Mouse (Mus musculus) intestine, embryonic 14.5 days (tissue): ENCODE data around the gene B3galt1. TPM values are rescaled to one million over a fixed set of nuclear protein-coding genes. Genes with fewer than 3 reads are reported as not detected.

Source experiments
- ATAC-seq: fragments of 200-750 bp; cut with Nextera tagmentation; replicated peaks from 2 replicates; pipeline ENCODE4 v1.8.0; 2017; ENCODE audit warnings: low read depth, moderate number of reproducible peaks, moderate TSS enrichment, moderate library complexity; ENCODE audit not compliant: low FRiP score, low TSS enrichment
- DNase-seq: peaks from one replicate; pipeline ENCODE4 v3.0.0-alpha.2; 2018; ENCODE audit warnings: low spot score
- H3K27ac ChIP-seq: fragments of 300-500 bp; sonication (generic); 2 replicates; pipeline ENCODE4 v1.5.1; 2014; ENCODE audit warnings: low read depth, mild to moderate bottlenecking, control low read depth
- H3K27me3 ChIP-seq: fragments of 300-500 bp; sonication (generic); replicated peaks from 2 replicates; pipeline ENCODE4 v1.6.1; 2014; ENCODE audit warnings: low read length, control low read depth; ENCODE audit not compliant: control insufficient read depth, insufficient read depth
- H3K36me3 ChIP-seq: fragments of 300-500 bp; sonication (generic); 2 replicates; pipeline ENCODE4 v1.6.1; 2014; ENCODE audit warnings: low read length, control low read depth; ENCODE audit not compliant: control insufficient read depth, insufficient read depth
- H3K4me1 ChIP-seq: fragments of 300-500 bp; sonication (generic); replicated peaks from 2 replicates; pipeline ENCODE4 v1.6.1; 2014; ENCODE audit warnings: low read length, control low read depth, mixed read lengths; ENCODE audit not compliant: control insufficient read depth, insufficient read depth
- H3K4me2 ChIP-seq: fragments of 300-500 bp; sonication (generic); 2 replicates; pipeline ENCODE4 v1.6.1; 2014; ENCODE audit warnings: low read length
- H3K4me3 ChIP-seq: fragments of 300-500 bp; sonication (generic); 2 replicates; pipeline ENCODE4 v1.5.1; 2014; ENCODE audit warnings: low read depth, low read length, control low read depth, mixed read lengths
- H3K9ac ChIP-seq: fragments of 300-500 bp; sonication (generic); 2 replicates; pipeline ENCODE4 v1.6.1; 2014; ENCODE audit warnings: mild to moderate bottlenecking, low read length
- H3K9me3 ChIP-seq: fragments of 300-500 bp; sonication (generic); 2 replicates; pipeline ENCODE4 v1.6.1; 2016; ENCODE audit warnings: low read length, control low read depth; ENCODE audit not compliant: control insufficient read depth
- WGBS: fragments of 180-500 bp; shearing (Covaris S2); extraction: QIAGEN DNeasy Blood & Tissue Kit; methylation state at CpG from one replicate; pipeline ENCODE4 v1.1.7; 2014; 5-methylcytosine and 5-hydroxymethylcytosine counted together
- polyA plus RNA-seq: library from polyadenylated mRNA; unstranded; fragments of >200 nt; fragmentation: Nextera tagmentation; extraction: Ambion mirVana; gene quantifications from 2 replicates; pipeline ENCODE4 v1.2.1, GENCODE M21; 2014

Gene B3galt1
- polyA plus RNA-seq, 1 experiment from 2014 or later = 3.9 TPM

- Histone ChIP-seq H3K9ac (no peak overlapping the region), H3K36me3 (no peaks in the 10 kb centered on the region), H3K9me3 (no peaks in the 10 kb centered on the region), H3K4me2 (no peak overlapping the region), H3K4me3 (no peak overlapping the region), H3K27me3 (no peaks in the 10 kb centered on the region), H3K4me1 (no peaks in the 10 kb centered on the region), H3K27ac (no peak overlapping the region)
- ATAC-seq (no peak), DNase-seq (no peak)
- 85% methylated on average over 2 of the region's 2 CpGs for WGBS
These were observed 292.7 kb downstream of the B3galt1 start for GRCm38 (mm10) chr2:67858340-67858739.

GRCm38 (mm10) chr2:67859004-67859403 is 293.3 kb downstream of the B3galt1 start:
- DNase-seq = no peak
- Histone ChIP-seq H3K27ac (no peak overlapping the region), H3K9me3 (no peaks in the 10 kb centered on the region), H3K4me1 (no peaks in the 10 kb centered on the region), H3K36me3 (no peaks in the 10 kb centered on the region), H3K9ac (no peak overlapping the region), H3K4me3 (no peak overlapping the region), H3K27me3 (no peaks in the 10 kb centered on the region), H3K4me2 (no peak overlapping the region)
- WGBS = 91% methylated on average over 2 of the region's 2 CpGs
- ATAC-seq = no peak

DNA sequence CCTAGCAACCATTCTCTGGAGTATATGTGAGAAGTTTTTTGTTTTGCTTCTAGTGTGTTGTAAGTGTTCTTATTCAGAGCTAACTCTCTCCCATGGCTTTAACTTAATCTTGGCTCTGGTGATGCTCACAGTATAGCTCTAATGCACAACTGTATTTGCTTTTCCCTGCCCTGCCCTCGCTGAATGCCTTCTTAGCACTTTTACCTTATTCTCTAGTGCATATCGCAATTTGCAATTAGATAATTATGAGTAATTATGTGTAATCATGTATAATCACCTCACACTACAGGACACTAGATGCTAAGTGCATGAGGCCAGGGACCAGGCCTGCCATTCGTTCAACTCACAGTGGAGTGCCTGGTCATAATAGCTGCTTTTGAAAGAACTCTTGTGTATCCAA is 307.7 kb downstream of the B3galt1 start:
- WGBS = 80% methylated on average over 3 of the region's 3 CpGs
- Histone ChIP-seq H3K4me2 (no peak overlapping the region), H3K4me1 (no peaks in the 10 kb centered on the region), H3K27me3 (no peaks in the 10 kb centered on the region), H3K36me3 (no peaks in the 10 kb centered on the region), H3K4me3 (no peak overlapping the region), H3K9ac (no peak overlapping the region), H3K9me3 (no peaks in the 10 kb centered on the region), H3K27ac (no peak overlapping the region)
- ATAC-seq (no peak), DNase-seq (no peak)

DNA sequence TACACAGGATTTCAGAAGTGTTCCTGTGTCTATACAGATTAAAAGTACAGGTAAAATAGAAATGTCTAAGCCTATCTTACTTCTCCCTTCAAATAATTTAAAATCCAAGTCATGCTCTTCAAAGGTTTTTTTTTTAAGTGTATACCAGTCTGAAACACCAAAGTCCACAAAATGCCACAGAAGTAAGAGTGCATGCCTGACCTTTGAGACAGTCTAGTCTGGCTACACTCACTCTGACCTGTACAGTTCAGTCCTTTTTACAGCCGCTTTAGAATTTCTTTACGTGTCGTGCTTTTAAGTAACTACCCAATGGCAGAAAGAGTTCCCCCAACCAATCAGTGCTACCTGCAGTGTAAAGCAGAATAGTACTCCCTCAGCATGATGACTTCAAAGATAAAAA is 314.2 kb downstream of the B3galt1 start:
- DNase-seq = no peak
- H3K27ac ChIP-seq = no peak overlapping the region
- no peaks in the 10 kb centered on the region for H3K27me3 ChIP-seq
- 73% methylated on average over 3 of the region's 3 CpGs for WGBS
- no peak overlapping the region for H3K4me2 ChIP-seq
- H3K4me1 ChIP-seq = no peaks in the 10 kb centered on the region
- H3K36me3 ChIP-seq = no peaks in the 10 kb centered on the region
- no peak overlapping the region for H3K9ac ChIP-seq
- no peak overlapping the region for H3K4me3 ChIP-seq
- no peak for ATAC-seq
- no peaks in the 10 kb centered on the region for H3K9me3 ChIP-seq

DNA sequence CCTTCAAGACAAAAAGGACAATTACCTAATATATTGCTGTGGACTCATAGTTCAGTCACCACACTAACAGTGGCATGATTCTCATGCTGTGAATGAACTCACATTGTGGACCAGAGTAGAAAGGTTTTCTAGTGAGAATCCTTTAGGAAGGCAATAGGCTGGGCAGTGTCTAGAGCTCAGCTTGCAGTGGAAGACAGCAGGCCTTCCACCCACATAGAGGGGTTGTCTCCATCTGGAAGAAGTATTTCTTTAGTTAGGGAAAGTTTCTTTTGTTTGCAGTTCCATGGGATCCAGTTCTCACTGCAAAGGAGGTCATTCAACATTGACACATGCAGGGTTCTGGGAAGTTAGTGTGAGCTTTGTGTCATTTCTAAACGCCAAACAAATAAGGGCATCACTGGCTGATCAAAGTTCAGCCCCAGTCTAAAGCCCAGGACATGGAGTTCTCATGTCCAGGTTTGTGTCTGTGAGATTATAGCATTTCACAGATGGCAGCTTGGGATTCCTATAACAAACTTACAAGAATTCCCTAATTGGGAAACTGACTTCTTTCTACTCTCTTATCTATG is 316.1 kb downstream of the B3galt1 start:
- no peak overlapping the region for H3K4me3 ChIP-seq
- 73% methylated on average over 1 of the region's 1 CpGs for WGBS

DNA sequence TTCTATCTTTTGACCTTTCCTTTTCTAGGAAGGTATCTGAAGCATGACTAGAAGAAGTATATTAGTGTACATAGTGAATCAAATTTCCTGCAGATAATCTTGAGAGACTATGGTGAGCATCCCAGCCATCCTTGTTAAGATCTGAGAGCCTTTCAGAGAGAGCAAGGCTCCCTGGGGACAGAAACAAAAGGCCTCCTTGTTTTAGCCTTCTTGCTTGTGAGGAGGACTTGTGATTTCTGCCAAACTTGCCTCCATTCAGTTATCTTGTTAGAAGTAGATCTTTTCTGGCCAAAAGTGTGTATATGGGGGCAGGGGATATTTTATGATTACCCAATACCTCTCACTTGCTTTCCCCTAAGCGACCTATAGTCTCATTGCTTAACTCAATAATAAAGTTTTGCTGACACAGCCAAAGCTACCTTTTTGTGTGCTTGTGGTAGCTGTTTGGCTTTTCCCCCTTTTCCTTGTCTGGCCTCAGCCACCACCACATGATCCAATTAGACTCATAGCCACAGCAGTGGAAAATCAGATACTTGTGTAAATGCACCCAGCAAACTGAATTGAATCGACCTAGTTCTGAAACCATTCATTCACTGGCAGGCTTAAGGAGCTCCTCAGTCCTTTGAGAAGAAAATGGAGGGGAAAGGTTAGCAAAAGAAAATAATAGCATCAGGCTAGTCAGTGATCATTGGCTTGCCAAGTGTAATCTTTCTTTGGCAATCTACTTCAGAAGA is 332.5 kb downstream of the B3galt1 start:
- 63% methylated on average over 2 of the region's 2 CpGs for WGBS
- Histone ChIP-seq H3K4me1 (no peaks in the 10 kb centered on the region), H3K36me3 (no peaks in the 10 kb centered on the region), H3K27ac (no peak overlapping the region), H3K9ac (no peak overlapping the region), H3K4me2 (no peak overlapping the region), H3K9me3 (no peaks in the 10 kb centered on the region), H3K4me3 (no peak overlapping the region), H3K27me3 (no peaks in the 10 kb centered on the region)
- ATAC-seq (no peak), DNase-seq (no peak)

More for the DNA sequence above, 316.1 kb downstream of the B3galt1 start:
- DNase-seq (no peak), ATAC-seq (no peak)
- Histone ChIP-seq H3K4me1 (no peaks in the 10 kb centered on the region), H3K27me3 (no peaks in the 10 kb centered on the region), H3K36me3 (no peaks in the 10 kb centered on the region), H3K9me3 (no peaks in the 10 kb centered on the region), H3K27ac (no peak overlapping the region), H3K9ac (no peak overlapping the region), H3K4me2 (no peak overlapping the region)

- Histone ChIP-seq H3K4me1 (no peaks in the 10 kb centered on the region), H3K4me2 (no peak overlapping the region), H3K27ac (no peak overlapping the region), H3K4me3 (no peak overlapping the region), H3K36me3 (no peaks in the 10 kb centered on the region), H3K9me3 (no peaks in the 10 kb centered on the region), H3K9ac (no peak overlapping the region), H3K27me3 (no peaks in the 10 kb centered on the region)
- WGBS = 84% methylated on average over 6 of the region's 6 CpGs
- ATAC-seq (no peak), DNase-seq (no peak)
These were observed 335.9 kb downstream of the B3galt1 start for GRCm38 (mm10) chr2:67901574-67901973.

DNA sequence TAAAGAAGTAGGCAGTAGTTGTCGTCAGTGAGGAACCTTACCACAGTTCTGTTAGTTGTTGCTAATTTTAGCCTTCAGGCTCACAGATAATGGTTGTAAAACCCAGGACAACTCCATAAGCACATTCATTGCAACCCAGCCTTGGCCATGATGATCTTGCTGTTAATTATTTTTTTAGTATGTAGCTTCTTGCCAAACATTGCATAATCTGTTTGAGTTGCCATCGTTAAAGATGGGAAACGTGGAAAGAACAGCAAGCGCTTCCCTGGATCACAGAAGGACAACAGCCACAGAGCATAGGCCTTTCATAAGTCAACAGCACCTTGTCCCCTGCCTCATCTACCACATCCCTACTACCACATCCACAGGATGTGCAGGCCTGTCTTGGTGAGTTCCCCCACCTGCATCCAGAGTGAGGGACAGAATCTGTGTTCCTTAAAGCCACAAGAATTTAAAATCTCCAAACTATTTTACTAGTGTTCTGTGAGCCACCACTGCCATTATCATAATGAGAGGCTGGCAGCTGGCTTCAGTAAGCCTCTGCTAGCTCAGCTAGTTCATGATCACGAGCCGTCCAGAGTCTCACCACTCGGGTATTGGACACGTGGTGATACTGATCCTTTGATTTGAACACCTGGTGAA is 337.1 kb downstream of the B3galt1 start:
- Histone ChIP-seq H3K9me3 (no peaks in the 10 kb centered on the region), H3K4me3 (no peak overlapping the region), H3K4me1 (no peaks in the 10 kb centered on the region), H3K36me3 (no peaks in the 10 kb centered on the region), H3K4me2 (no peak overlapping the region), H3K27ac (no peak overlapping the region), H3K27me3 (no peaks in the 10 kb centered on the region), H3K9ac (no peak overlapping the region)
- ATAC-seq (no peak), DNase-seq (no peak)
- WGBS = 85% methylated on average over 8 of the region's 8 CpGs
